Mouse (Mus musculus) heart, embryonic 14.5 days (tissue): ENCODE results near the gene Trpm1. TPM values are rescaled to one million over a fixed set of nuclear protein-coding genes. Genes with fewer than 3 reads are reported as not detected.
A peak's percentile ranks its signal among the peaks of the same experiment; 100 is the strongest.

Experiments used
- ATAC-seq: fragments of 200-750 bp; cut with Nextera tagmentation; 2 replicates; pipeline ENCODE4 v1.8.0; 2017; ENCODE audit warnings: low read depth, moderate TSS enrichment; ENCODE audit not compliant: insufficient number of reproducible peaks, insufficient read depth, low FRiP score
- H3K27ac ChIP-seq, 2 experiments: fragments of 200-500 bp in 1 of 2; fragments of 300-500 bp in 1 of 2; sonication (generic) in 1 of 2; replicated peaks in 1 of 2; 2 replicates each; pipeline ENCODE4 v1.5.1; 2012 to 2014; ENCODE audit warnings: low read depth in 2 of 2, low read length in 2 of 2, control low read depth in 1 of 2, mild to moderate bottlenecking in 1 of 2, mixed read lengths in 1 of 2; ENCODE audit not compliant: control insufficient read depth in 1 of 2, insufficient read depth in 1 of 2
- H3K27me3 ChIP-seq: fragments of 300-500 bp; sonication (generic); 2 replicates; pipeline ENCODE4 v1.6.1; 2014; ENCODE audit warnings: mild to moderate bottlenecking, low read length, control low read depth; ENCODE audit not compliant: control insufficient read depth, insufficient read depth
- H3K36me3 ChIP-seq: fragments of 300-500 bp; sonication (generic); 2 replicates; pipeline ENCODE4 v1.6.1; 2014; ENCODE audit warnings: mild to moderate bottlenecking, control low read depth, low read length, mixed read lengths; ENCODE audit not compliant: control insufficient read depth, insufficient read depth
- H3K4me1 ChIP-seq, 2 experiments: fragments of 200-500 bp in 1 of 2; fragments of 300-500 bp in 1 of 2; sonication (generic) in 1 of 2; 2 replicates each; pipeline ENCODE4 v1.6.1; 2012 to 2014; ENCODE audit warnings: low read length in 2 of 2, control low read depth in 1 of 2, mixed read lengths in 1 of 2; ENCODE audit not compliant: control insufficient read depth in 2 of 2, insufficient read depth in 2 of 2
- H3K4me2 ChIP-seq: fragments of 300-500 bp; sonication (generic); 2 replicates; pipeline ENCODE4 v1.6.1; 2014; ENCODE audit warnings: mild to moderate bottlenecking, low read length
- H3K4me3 ChIP-seq, 2 experiments: fragments of 200-500 bp in 1 of 2; fragments of 300-500 bp in 1 of 2; sonication (generic) in 1 of 2; 2 replicates each; pipeline ENCODE4 v1.5.1; 2012 to 2014; ENCODE audit warnings: low read length in 2 of 2, mild to moderate bottlenecking in 2 of 2, control low read depth in 1 of 2, low read depth in 1 of 2, moderate library complexity in 1 of 2; ENCODE audit not compliant: control insufficient read depth in 1 of 2, insufficient read depth in 1 of 2
- H3K9ac ChIP-seq: fragments of 300-500 bp; sonication (generic); 2 replicates; pipeline ENCODE4 v1.6.1; 2014; ENCODE audit warnings: mild to moderate bottlenecking, low read length
- H3K9me3 ChIP-seq: fragments of 300-500 bp; sonication (generic); 2 replicates; pipeline ENCODE4 v1.6.1; 2016; ENCODE audit warnings: low read length, control low read depth; ENCODE audit not compliant: control insufficient read depth
- WGBS: fragments of 180-500 bp; shearing (Covaris S2); extraction: QIAGEN DNeasy Blood & Tissue Kit; methylation state at CpG from one replicate; pipeline ENCODE4 v1.1.7; 2014; 5-methylcytosine and 5-hydroxymethylcytosine counted together
- polyA plus RNA-seq: library from polyadenylated mRNA; unstranded; fragments of >200 nt; fragmentation: Nextera tagmentation; extraction: Ambion mirVana; gene quantifications from 2 replicates; pipeline ENCODE4 v1.2.1, GENCODE M21; 2014

The Trpm1 gene
- polyA plus RNA-seq, 1 experiment from 2014 or later: not detected

- Histone ChIP-seq H3K27ac (no peak overlapping the region), H3K36me3 (no peaks in the 10 kb centered on the region), H3K27me3 (no peaks in the 10 kb centered on the region), H3K9ac (no peak overlapping the region), H3K9me3 (no peaks in the 10 kb centered on the region), H3K4me3 (no peak overlapping the region), H3K4me1 (peaks cover 3 to 6% of the 10 kb centered on the region in 2 experiments), H3K4me2 (no peak overlapping the region)
- WGBS: 57% methylated on average over 6 of the region's 6 CpGs
- no peak for ATAC-seq
Measured at GRCm38 (mm10) chr7:64150436-64151080, 3.1 kb upstream of the Trpm1 start.

GRCm38 (mm10) chr7:64155226-64155625 lies 1.6 kb downstream of the Trpm1 start:
- H3K4me2 ChIP-seq: peak overlapping the region; percentile 64
- no peaks in the 10 kb centered on the region for H3K9me3 ChIP-seq
- no peaks in the 10 kb centered on the region for H3K27me3 ChIP-seq
- 50% methylated on average over 4 of the region's 4 CpGs for WGBS
- no peaks in the 10 kb centered on the region for H3K36me3 ChIP-seq
- H3K9ac ChIP-seq: peak overlapping the region; percentile 56
- H3K4me1 ChIP-seq: peaks cover 9 to 15% of the 10 kb centered on the region in 2 experiments
- ATAC-seq: no peak
- peak overlapping the region in 1 of 2 experiments; percentile 19; a peak in 2 of 4 replicates for H3K4me3 ChIP-seq
- H3K27ac ChIP-seq: peak overlapping the region in 1 of 2 experiments; percentile 20; a peak in 1 of 4 replicates

DNA sequence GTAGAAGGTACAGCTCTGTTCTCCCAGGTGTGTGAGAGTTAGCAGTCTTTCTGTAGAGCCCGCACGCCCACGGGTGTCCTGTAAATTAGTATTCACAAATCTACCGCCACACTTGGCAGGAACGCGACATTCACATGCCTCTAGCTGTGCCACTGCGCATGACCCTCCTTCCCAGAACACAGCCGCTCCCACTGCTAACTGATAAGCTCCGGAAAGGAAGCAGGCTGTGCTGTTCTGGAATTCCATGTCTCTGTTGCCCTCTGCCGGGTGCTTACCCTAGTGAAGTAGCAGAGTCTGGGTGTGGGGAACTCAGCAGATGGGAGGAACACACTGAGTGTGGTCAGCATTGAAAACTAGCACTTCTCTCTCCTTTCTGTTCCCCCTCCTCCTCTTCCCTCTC lies 2.1 kb downstream of the Trpm1 start:
- peak overlapping the region; percentile 64 for H3K4me2 ChIP-seq
- peak overlapping the region; percentile 56 for H3K9ac ChIP-seq
- no peaks in the 10 kb centered on the region for H3K36me3 ChIP-seq
- H3K4me3 ChIP-seq: peak overlapping the region in 1 of 2 experiments; percentile 19; a peak in 2 of 4 replicates
- H3K27me3 ChIP-seq: no peaks in the 10 kb centered on the region
- peak overlapping the region in 1 of 2 experiments; percentile 55; a peak in 2 of 4 replicates for H3K27ac ChIP-seq
- H3K9me3 ChIP-seq: no peaks in the 10 kb centered on the region
- WGBS: 0% methylated on average over 10 of the region's 10 CpGs
- H3K4me1 ChIP-seq: peaks cover 9 to 15% of the 10 kb centered on the region in 2 experiments
- ATAC-seq: peak; percentile 94

GRCm38 (mm10) chr7:64156271-64156911 lies 2.8 kb downstream of the Trpm1 start:
- peaks cover 9 to 15% of the 10 kb centered on the region in 2 experiments for H3K4me1 ChIP-seq
- H3K9ac ChIP-seq: peak overlapping the region; percentile 56
- H3K4me3 ChIP-seq: no peak overlapping the region
- no peaks in the 10 kb centered on the region for H3K9me3 ChIP-seq
- H3K36me3 ChIP-seq: no peaks in the 10 kb centered on the region
- peak overlapping the region in 1 of 2 experiments; percentile 55; a peak in 2 of 4 replicates for H3K27ac ChIP-seq
- ATAC-seq: no peak
- WGBS: 67% methylated on average over 5 of the region's 5 CpGs
- no peaks in the 10 kb centered on the region for H3K27me3 ChIP-seq
- H3K4me2 ChIP-seq: no peak overlapping the region

- no peaks in the 10 kb centered on the region for H3K9me3 ChIP-seq
- 53% methylated on average over 7 of the region's 7 CpGs for WGBS
- H3K4me3 ChIP-seq: no peak overlapping the region
- H3K9ac ChIP-seq: no peak overlapping the region
- peaks cover 9 to 15% of the 10 kb centered on the region in 2 experiments for H3K4me1 ChIP-seq
- H3K27me3 ChIP-seq: no peaks in the 10 kb centered on the region
- ATAC-seq: no peak
- H3K27ac ChIP-seq: no peak overlapping the region
- H3K36me3 ChIP-seq: no peaks in the 10 kb centered on the region
- H3K4me2 ChIP-seq: no peak overlapping the region
Measured at GRCm38 (mm10) chr7:64156918-64157690, 3.5 kb downstream of the Trpm1 start.

GRCm38 (mm10) chr7:64158281-64159055 lies 4.8 kb downstream of the Trpm1 start:
- Histone ChIP-seq H3K9ac (no peak overlapping the region), H3K4me1 (peaks cover 9 to 15% of the 10 kb centered on the region in 2 experiments), H3K9me3 (no peaks in the 10 kb centered on the region), H3K27ac (no peak overlapping the region), H3K4me2 (no peak overlapping the region), H3K4me3 (no peak overlapping the region), H3K36me3 (no peaks in the 10 kb centered on the region), H3K27me3 (no peaks in the 10 kb centered on the region)
- WGBS: 76% methylated on average over 12 of the region's 12 CpGs
- no peak for ATAC-seq

DNA sequence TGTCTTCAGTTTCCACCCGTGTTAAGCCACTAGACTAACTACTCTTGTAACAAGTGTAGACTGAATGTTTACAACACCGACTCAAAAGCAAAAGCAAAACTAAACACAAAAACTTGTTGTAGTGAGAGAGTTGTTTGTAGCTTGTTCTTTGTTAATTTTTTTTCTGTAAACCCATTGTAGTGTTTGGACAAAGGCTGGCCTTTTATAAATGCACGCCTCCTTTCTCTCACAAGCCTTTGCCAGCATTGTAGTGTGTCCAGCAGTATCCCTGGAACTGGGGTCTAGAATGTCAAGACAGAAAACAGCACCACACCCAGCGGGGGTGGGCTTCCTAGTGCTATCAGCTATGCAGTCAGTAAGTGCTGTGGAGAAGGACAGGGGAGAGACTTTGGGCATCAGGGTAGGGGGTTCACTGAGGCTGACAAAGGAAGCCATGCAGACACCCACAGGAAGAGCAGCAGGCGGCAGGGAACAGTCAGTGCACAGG lies 5.5 kb downstream of the Trpm1 start:
- Histone ChIP-seq H3K27me3 (no peaks in the 10 kb centered on the region), H3K4me3 (no peak overlapping the region), H3K4me1 (peaks cover 9 to 15% of the 10 kb centered on the region in 2 experiments), H3K36me3 (no peaks in the 10 kb centered on the region), H3K4me2 (no peak overlapping the region), H3K27ac (no peak overlapping the region), H3K9me3 (no peaks in the 10 kb centered on the region), H3K9ac (no peak overlapping the region)
- 62% methylated on average over 5 of the region's 5 CpGs for WGBS
- ATAC-seq: no peak
